Mouse (Mus musculus) cortical plate, adult 2 months (tissue): ENCODE measurements around the gene Rpa1.
"Not testable (repeated sequence)": the region's sequence is repeated elsewhere in the genome, so short reads cannot be mapped to it uniquely, and the experiment has no call there.

Source experiments
- CTCF ChIP-seq: fragments of 200-500 bp; IDR thresholded peaks from 2 replicates; pipeline ENCODE4 v1.5.1; 2011; ENCODE audit warnings: mild to moderate bottlenecking, control low read depth, low read length; ENCODE audit not compliant: insufficient read depth; ENCODE audit errors: extremely low read depth
- POLR2A ChIP-seq: fragments of 200-500 bp; IDR thresholded peaks from 2 replicates; pipeline ENCODE4 v1.6.1; 2011; ENCODE audit warnings: mild to moderate bottlenecking, low read length, control low read depth; ENCODE audit not compliant: insufficient read depth; ENCODE audit errors: extremely low read depth

DNA sequence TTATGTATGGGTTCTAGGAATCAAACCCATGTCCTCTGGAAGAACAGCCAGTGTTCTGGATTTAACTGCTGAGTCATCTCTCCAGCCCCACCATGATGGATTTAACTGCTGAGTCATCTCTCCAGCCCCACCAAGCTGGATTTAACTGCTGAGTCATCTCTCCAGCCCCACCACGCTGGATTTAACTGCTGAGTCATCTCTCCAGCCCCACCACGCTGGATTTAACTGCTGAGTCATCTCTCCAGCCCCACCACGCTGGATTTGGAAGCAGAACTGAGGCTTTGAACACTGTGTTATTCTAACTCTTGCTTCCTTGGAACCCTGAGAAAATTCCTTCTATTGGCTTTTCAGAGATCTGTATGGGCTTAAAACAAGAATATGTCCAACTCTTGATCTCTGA lies 35.4 kb upstream of the Rpa1 start:
- TF ChIP-seq CTCF, POLR2A: not testable (repeated sequence)
